Mouse (Mus musculus) adrenal gland (tissue): Measurements from ENCODE around the gene Cobl.

Experiments
- intact Hi-C: fragments of 180-260 bp; cut with DNase I; formaldehyde crosslinking; loops from one replicate; pipeline ENCODE4 v1.15.1; 2025

Cobl gene

GRCm38 (mm10) chr11:12394151-12394550, 70.6 kb downstream of the Cobl start:
- intact Hi-C loops = no loop called here

- intact Hi-C loops = no loop called here
Measured at GRCm38 (mm10) chr11:12384826-12385225, 79.9 kb downstream of the Cobl start.

- intact Hi-C loops = no loop called here
Measured at GRCm38 (mm10) chr11:12382991-12383390, 81.8 kb downstream of the Cobl start.

- intact Hi-C loops = no loop called here
Measured at GRCm38 (mm10) chr11:12381096-12381495, 83.7 kb downstream of the Cobl start.

- intact Hi-C loops = no loop called here
Measured at GRCm38 (mm10) chr11:12376628-12377027, 88.1 kb downstream of the Cobl start.

- intact Hi-C loops = loop anchor here (5.0 kb wide), 1 partner anchor 169 kb away; no protein-coding TSS in a partner anchor
Measured at GRCm38 (mm10) chr11:12373106-12374098, 91.4 kb downstream of the Cobl start.

GRCm38 (mm10) chr11:12370957-12371356, 93.8 kb downstream of the Cobl start:
- intact Hi-C loops = loop anchor here (5.0 kb wide), 1 partner anchor 171 kb away; no protein-coding TSS in a partner anchor

GRCm38 (mm10) chr11:12367426-12368178, 97.2 kb downstream of the Cobl start:
- intact Hi-C loops = loop anchor here (10.0 kb wide), 1 partner anchor 333 kb away; the partner anchor contains the start of gene Grb10

- intact Hi-C loops = loop anchor here (10.0 kb wide), 1 partner anchor 545 kb away; no protein-coding TSS in a partner anchor
Measured at GRCm38 (mm10) chr11:12359336-12360000, 105.3 kb downstream of the Cobl start.

- intact Hi-C loops = loop anchor here (10.0 kb wide), 1 partner anchor 544 kb away; no protein-coding TSS in a partner anchor
Measured at GRCm38 (mm10) chr11:12358602-12359001, 106.2 kb downstream of the Cobl start.

- intact Hi-C loops = loop anchor here (2.0 to 10.0 kb wide), 2 partner anchors 41 to 541 kb away; no protein-coding TSS in a partner anchor
Measured at GRCm38 (mm10) chr11:12355681-12356080, 109.1 kb downstream of the Cobl start.

GRCm38 (mm10) chr11:12350986-12351546, 113.7 kb downstream of the Cobl start:
- intact Hi-C loops = loop anchor here (10.0 kb wide), 1 partner anchor 536 kb away; no protein-coding TSS in a partner anchor

GRCm38 (mm10) chr11:12350086-12350485, 114.7 kb downstream of the Cobl start:
- intact Hi-C loops = loop anchor here (10.0 kb wide), 1 partner anchor 535 kb away; no protein-coding TSS in a partner anchor

- intact Hi-C loops = no loop called here
Measured at GRCm38 (mm10) chr11:12346486-12346885, 118.3 kb downstream of the Cobl start.

GRCm38 (mm10) chr11:12343686-12344085, 121.1 kb downstream of the Cobl start:
- intact Hi-C loops = no loop called here

GRCm38 (mm10) chr11:12340697-12341096, 124.1 kb downstream of the Cobl start:
- intact Hi-C loops = no loop called here

- intact Hi-C loops = no loop called here
Measured at GRCm38 (mm10) chr11:12336145-12336544, 128.6 kb downstream of the Cobl start.

GRCm38 (mm10) chr11:12331997-12332396, 132.8 kb downstream of the Cobl start:
- intact Hi-C loops = no loop called here

GRCm38 (mm10) chr11:12321445-12321844, 143.3 kb downstream of the Cobl start:
- intact Hi-C loops = no loop called here

GRCm38 (mm10) chr11:12319318-12319717, 145.4 kb downstream of the Cobl start:
- intact Hi-C loops = loop anchor here (10.0 kb wide), 1 partner anchor 215 kb away; no protein-coding TSS in a partner anchor
